Mouse (Mus musculus): Measurements from ENCODE around the gene Gm8257.
"Not testable (repeated sequence)": the region's sequence is repeated elsewhere in the genome, so short reads cannot be mapped to it uniquely, and the experiment has no call there.

Gm8257 gene

GRCm38 (mm10) chr14:44706356-44706755 lies at the start of gene Gm8257:
Gene Gm8257 (minus strand): TSS chr14:44706456.
- DNase-seq (ENCODE audit: low read depth, low spot score), result not testable (repeated sequence)

GRCm38 (mm10) chr14:44750240-44750639 lies 44.0 kb upstream of the Gm8257 start, which contains the start of gene Gm8267:
Gene Gm8267 (minus strand): TSS chr14:44750340.
- DNase-seq (ENCODE audit: low read depth, low spot score), result no peak

GRCm38 (mm10) chr14:44742789-44743188 lies 36.5 kb upstream of the Gm8257 start:
- DNase-seq (ENCODE audit: low read depth, low spot score), result not testable (repeated sequence)

DNA sequence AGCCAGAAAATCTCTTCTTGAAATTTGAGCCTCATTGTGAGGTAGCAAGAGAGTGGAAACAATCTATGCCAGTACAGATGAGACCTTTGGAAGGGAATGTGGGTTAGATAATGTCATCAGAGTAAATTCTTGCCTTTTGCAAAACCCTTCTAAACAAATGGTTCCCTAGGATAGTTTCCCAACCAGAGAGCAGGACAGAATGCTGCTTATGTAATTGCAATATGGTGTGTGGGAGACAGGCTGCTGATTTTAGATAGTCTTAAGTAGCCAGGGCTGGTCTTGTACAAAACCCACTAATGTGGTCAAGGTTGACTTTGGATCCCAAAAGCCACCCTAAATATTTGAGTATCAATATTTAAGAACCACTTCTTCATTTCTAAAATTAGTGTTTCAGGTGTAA lies 24.5 kb upstream of the Gm8257 start:
- not testable (repeated sequence) for DNase-seq (ENCODE audit: low read depth, low spot score)

DNA sequence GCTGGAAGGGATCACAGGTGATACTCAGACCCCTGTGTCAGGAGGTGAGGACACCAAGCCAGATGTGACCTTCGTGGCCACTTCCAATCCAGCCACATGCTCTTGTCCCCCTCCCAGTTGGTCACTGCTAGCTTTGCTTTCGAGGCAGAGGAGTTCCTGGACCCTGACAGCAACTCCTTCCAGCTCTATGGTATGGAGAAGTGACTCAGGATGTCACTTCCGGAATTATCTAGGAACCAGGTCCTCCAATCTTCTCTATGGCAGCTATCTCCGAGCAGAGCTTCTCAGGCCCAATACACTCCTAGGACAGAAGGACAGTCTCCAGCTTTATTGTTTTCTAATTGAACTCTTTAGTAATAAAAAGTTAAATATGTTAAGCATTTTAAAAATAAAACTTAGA lies 78.5 kb downstream of the Gm8257 start, which contains the start of gene Gm5624:
TSS of gene Gm5624 (minus strand) at position 202 of the 400 bp plus-strand sequence.
- not testable (repeated sequence) for DNase-seq (ENCODE audit: low read depth, low spot score)
